Mouse (Mus musculus): ENCODE results near the gene Fbxw21. TPM values are rescaled to one million over a fixed set of nuclear protein-coding genes. Genes with fewer than 3 reads are reported as not detected.
"Not testable (repeated sequence)": the region's sequence is repeated elsewhere in the genome, so short reads cannot be mapped to it uniquely, and the experiment has no call there.

Fbxw21 gene
- polyA plus RNA-seq (2014; fragmentation: Nextera tagmentation; extraction: Ambion mirVana), result not detected in 2 replicates

DNA sequence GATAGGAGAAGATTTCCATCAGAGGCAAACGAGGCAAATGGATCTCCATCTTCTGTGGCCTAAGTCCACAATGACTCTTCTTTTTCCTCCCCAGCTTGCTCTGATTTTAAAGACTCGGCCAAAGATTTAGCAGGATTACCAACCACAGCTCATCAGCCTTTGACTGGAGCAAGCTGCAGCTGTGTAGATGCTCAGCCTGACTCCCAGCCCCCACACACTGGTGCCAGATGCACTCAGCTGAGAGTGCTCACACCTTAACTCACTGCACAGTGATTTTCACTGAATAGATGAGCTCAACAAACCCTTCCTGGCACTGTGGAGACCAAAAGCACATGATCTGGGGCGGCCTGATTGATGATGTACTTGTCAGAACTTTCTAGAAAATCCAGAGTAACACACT, at the start of gene Fbxw21:
Fbxw21 (minus strand) TSS at position 101 of the 400 bp plus-strand sequence.
- Histone ChIP-seq H3K9me3 (ENCODE audit: control insufficient read depth, low read length) (no peaks in the 10 kb centered on the region), H3K27ac (ENCODE audit: low read depth, low read length) (no peak within 1 kb of the TSS), H3K36me3 (ENCODE audit: control insufficient read depth, insufficient read depth, low read length) (no peaks in the 10 kb centered on the region), H3K27me3 (ENCODE audit: control insufficient read depth, insufficient read depth, low read length) (no peaks in the 10 kb centered on the region), H3K4me1 (replicated peaks; ENCODE audit: control insufficient read depth, insufficient read depth, low read length) (no peaks in the 10 kb centered on the region), H3K4me3 (ENCODE audit: low read depth, low read length) (no peak within 1 kb of the TSS), H3K9ac (ENCODE audit: low read depth, low read length) (no peak within 1 kb of the TSS), H3K4me2 (replicated peaks; ENCODE audit: low read depth, low read length) (no peak within 1 kb of the TSS)
- ATAC-seq (ENCODE audit: low FRiP score) (no peak), DNase-seq (ENCODE audit: low spot score) (no peak)
- WGBS, result 83% methylated on average over 3 of the region's 3 CpGs

DNA sequence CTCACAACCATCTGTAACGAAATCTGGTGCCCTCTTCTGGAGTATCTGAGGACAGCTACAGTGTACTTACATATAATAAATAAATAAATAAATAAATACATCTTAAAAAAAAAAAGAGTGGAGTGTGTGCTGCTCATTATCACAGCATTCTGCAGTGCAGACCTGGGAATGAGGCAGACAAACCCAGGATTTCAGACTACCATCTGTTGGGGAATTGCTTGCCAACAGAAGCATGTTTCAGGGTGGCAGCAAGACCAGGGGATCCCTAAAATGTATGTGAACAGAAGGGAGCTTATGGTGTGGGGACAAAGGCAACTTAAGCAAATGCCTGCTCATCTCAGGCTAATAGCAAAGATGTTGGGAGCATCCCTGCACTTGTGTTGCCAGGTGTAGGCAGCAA, 39.5 kb upstream of the Fbxw21 start:
- H3K4me2 ChIP-seq (replicated peaks; ENCODE audit: low read depth, low read length); H3K4me3 ChIP-seq (ENCODE audit: low read depth, low read length); DNase-seq (ENCODE audit: low spot score); ATAC-seq (ENCODE audit: low FRiP score); H3K9ac ChIP-seq (ENCODE audit: low read depth, low read length); H3K4me1 ChIP-seq (replicated peaks; ENCODE audit: control insufficient read depth, insufficient read depth, low read length); H3K27ac ChIP-seq (ENCODE audit: low read depth, low read length); H3K27me3 ChIP-seq (ENCODE audit: control insufficient read depth, insufficient read depth, low read length); H3K9me3 ChIP-seq (ENCODE audit: control insufficient read depth, low read length); H3K36me3 ChIP-seq (ENCODE audit: control insufficient read depth, insufficient read depth, low read length): not testable (repeated sequence)
- WGBS, result 86% methylated on average over 1 of the region's 1 CpGs

DNA sequence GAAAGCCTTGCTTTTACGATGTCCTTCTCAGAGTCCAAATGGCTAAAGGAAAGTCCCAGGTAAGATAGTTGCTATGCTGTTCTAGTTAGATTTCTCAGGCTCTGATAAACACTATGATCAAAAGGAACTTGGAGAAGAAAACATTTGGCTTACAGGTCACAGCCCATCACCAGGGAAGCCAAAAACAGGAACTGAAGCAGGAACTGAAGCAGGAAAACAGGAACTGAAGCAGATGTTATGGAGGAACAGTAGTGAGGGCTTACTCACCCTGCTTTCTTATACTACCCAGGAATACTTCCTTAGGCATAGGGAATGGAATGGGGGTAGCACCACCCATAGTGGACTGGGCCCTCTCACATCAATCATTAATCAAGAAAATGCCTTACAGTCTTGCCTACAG, 38.5 kb upstream of the Fbxw21 start:
- no peaks in the 10 kb centered on the region for H3K27me3 ChIP-seq (ENCODE audit: control insufficient read depth, insufficient read depth, low read length)
- 90% methylated on average over 1 of the region's 1 CpGs for WGBS

DNA sequence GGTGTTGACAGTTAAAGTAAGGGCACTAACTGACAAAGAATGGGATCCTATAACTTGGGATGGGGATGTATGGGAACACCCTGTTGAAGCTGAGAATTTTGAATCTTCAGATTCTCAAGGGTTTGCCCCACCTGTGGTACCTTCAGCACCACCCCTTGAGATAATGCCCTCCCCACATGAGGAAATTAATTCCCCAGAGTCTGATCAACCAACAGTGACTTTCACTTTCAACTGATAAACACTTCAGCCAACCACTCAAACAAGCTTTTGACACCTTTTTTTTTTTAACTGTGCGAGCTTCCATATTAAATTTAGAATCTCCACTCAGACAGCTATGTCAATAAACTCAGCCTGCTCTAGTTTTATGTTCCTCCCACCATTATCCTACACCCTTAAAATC, 37.5 kb upstream of the Fbxw21 start:
- Histone ChIP-seq H3K9ac (ENCODE audit: low read depth, low read length) (no peak overlapping the region), H3K36me3 (ENCODE audit: control insufficient read depth, insufficient read depth, low read length) (no peaks in the 10 kb centered on the region), H3K4me1 (replicated peaks; ENCODE audit: control insufficient read depth, insufficient read depth, low read length) (no peaks in the 10 kb centered on the region), H3K4me3 (ENCODE audit: low read depth, low read length) (no peak overlapping the region), H3K27me3 (ENCODE audit: control insufficient read depth, insufficient read depth, low read length) (no peaks in the 10 kb centered on the region), H3K4me2 (replicated peaks; ENCODE audit: low read depth, low read length) (no peak overlapping the region), H3K27ac (ENCODE audit: low read depth, low read length) (no peak overlapping the region), H3K9me3 (ENCODE audit: control insufficient read depth, low read length) (no peaks in the 10 kb centered on the region)
- DNase-seq (ENCODE audit: low spot score) (no peak), ATAC-seq (ENCODE audit: low FRiP score) (no peak)
- WGBS, result 76% methylated on average over 1 of the region's 1 CpGs

More for the DNA sequence above, 38.5 kb upstream of the Fbxw21 start:
- Histone ChIP-seq H3K4me3 (ENCODE audit: low read depth, low read length) (no peak overlapping the region), H3K9ac (ENCODE audit: low read depth, low read length) (no peak overlapping the region), H3K27ac (ENCODE audit: low read depth, low read length) (no peak overlapping the region), H3K36me3 (ENCODE audit: control insufficient read depth, insufficient read depth, low read length) (no peaks in the 10 kb centered on the region), H3K4me2 (replicated peaks; ENCODE audit: low read depth, low read length) (no peak overlapping the region), H3K4me1 (replicated peaks; ENCODE audit: control insufficient read depth, insufficient read depth, low read length) (no peaks in the 10 kb centered on the region), H3K9me3 (ENCODE audit: control insufficient read depth, low read length) (no peaks in the 10 kb centered on the region)
- ATAC-seq (ENCODE audit: low FRiP score) (no peak), DNase-seq (ENCODE audit: low spot score) (no peak)

DNA sequence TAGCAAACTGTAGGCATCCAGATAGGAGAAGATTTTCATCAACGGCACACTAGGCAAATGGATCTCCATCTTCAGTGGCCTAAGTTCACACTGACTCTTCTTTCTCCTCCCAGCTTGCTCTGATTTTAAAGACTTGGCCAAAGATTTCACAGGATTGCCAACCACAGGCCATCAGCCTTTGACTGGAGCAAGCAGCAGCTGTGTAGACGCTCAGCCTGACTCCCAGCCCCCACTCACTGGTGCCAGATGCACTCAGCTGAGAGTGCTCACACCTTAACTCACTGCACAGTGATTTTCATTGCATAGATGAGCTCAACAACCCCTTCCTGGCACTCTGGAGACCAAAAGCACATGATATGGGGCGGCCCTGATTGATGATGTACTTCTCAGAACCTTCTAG, 34.0 kb upstream of the Fbxw21 start, which contains the start of gene Fbxw13:
Fbxw13 (minus strand) TSS at position 101 of the 400 bp plus-strand sequence.
- 79% methylated on average over 3 of the region's 3 CpGs for WGBS
- H3K36me3 ChIP-seq (ENCODE audit: control insufficient read depth, insufficient read depth, low read length); H3K4me3 ChIP-seq (ENCODE audit: low read depth, low read length); H3K9me3 ChIP-seq (ENCODE audit: control insufficient read depth, low read length); DNase-seq (ENCODE audit: low spot score); H3K27ac ChIP-seq (ENCODE audit: low read depth, low read length); H3K4me1 ChIP-seq (replicated peaks; ENCODE audit: control insufficient read depth, insufficient read depth, low read length); H3K27me3 ChIP-seq (ENCODE audit: control insufficient read depth, insufficient read depth, low read length); ATAC-seq (ENCODE audit: low FRiP score); H3K9ac ChIP-seq (ENCODE audit: low read depth, low read length); H3K4me2 ChIP-seq (replicated peaks; ENCODE audit: low read depth, low read length): not testable (repeated sequence)

DNA sequence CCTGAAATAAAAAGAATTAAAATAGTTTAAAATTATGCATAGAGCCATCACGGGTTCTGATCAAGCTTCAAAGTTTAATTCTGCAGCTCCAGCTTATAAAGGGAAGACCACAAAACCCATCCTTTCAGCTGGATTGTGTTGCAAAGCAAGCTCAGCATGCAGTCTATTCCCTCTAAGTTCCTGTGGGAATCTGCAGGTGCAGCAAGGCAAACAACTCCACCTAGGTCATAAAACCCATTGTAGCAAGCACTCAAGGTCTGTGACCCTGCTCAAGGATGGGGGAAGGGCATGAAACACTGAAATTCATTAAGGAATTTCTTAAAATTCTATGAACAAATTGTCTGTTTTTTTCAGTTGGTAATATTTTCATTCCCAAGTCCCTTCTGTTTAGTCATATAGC, 15.4 kb upstream of the Fbxw21 start:
- H3K27ac ChIP-seq (ENCODE audit: low read depth, low read length), result no peak overlapping the region
- no peak overlapping the region for H3K4me3 ChIP-seq (ENCODE audit: low read depth, low read length)
- no peaks in the 10 kb centered on the region for H3K9me3 ChIP-seq (ENCODE audit: control insufficient read depth, low read length)
- DNase-seq (ENCODE audit: low spot score) (no peak), ATAC-seq (ENCODE audit: low FRiP score) (no peak)
- WGBS, result 78% methylated on average over 1 of the region's 1 CpGs
- H3K9ac ChIP-seq (ENCODE audit: low read depth, low read length), result no peak overlapping the region
- no peaks in the 10 kb centered on the region for H3K27me3 ChIP-seq (ENCODE audit: control insufficient read depth, insufficient read depth, low read length)
- no peak overlapping the region for H3K4me2 ChIP-seq (replicated peaks; ENCODE audit: low read depth, low read length)
- H3K36me3 ChIP-seq (ENCODE audit: control insufficient read depth, insufficient read depth, low read length), result no peaks in the 10 kb centered on the region
- no peaks in the 10 kb centered on the region for H3K4me1 ChIP-seq (replicated peaks; ENCODE audit: control insufficient read depth, insufficient read depth, low read length)

DNA sequence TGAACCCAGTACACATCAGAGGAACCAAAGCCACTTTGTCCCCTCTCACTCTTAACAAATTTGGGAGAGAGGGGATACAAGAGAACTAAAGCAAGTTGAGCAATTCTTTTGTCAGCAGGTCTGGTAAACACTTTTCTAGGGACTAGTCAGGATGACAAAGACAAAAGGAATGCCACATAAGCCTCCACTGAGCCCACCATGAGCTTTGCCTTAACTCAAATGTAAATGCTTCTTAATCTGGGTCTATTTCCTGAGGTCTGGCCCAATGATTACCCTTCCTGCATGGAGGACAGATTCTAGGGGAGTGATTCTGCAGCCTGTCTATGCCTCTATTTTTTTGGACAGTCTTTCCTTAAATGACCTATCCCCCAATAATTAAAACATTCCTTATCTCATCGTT, 14.5 kb upstream of the Fbxw21 start:
- WGBS, result 85% methylated on average over 1 of the region's 1 CpGs

DNA sequence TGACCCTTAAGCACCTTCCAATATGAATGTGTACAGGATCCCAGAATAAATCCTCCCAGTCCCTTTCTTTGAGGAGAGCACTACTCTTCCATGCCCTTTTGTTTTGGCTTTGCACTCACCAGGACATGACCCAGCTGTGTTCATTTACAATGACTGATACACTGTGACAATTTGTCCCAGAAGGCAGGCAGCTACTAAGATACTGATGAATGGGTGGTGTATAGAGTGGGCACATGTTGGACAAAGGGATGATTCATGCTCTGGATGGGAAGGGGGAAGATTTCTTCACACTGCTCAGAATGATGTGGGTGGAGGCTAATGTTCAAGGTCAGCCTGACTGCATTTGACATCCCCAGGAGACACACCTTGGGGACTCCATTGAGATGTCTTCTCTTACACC, 5.5 kb upstream of the Fbxw21 start:
- Histone ChIP-seq H3K4me2 (replicated peaks; ENCODE audit: low read depth, low read length) (no peak overlapping the region), H3K27me3 (ENCODE audit: control insufficient read depth, insufficient read depth, low read length) (no peaks in the 10 kb centered on the region), H3K9ac (ENCODE audit: low read depth, low read length) (no peak overlapping the region), H3K4me3 (ENCODE audit: low read depth, low read length) (no peak overlapping the region), H3K36me3 (ENCODE audit: control insufficient read depth, insufficient read depth, low read length) (no peaks in the 10 kb centered on the region), H3K4me1 (replicated peaks; ENCODE audit: control insufficient read depth, insufficient read depth, low read length) (no peaks in the 10 kb centered on the region), H3K9me3 (ENCODE audit: control insufficient read depth, low read length) (no peaks in the 10 kb centered on the region), H3K27ac (ENCODE audit: low read depth, low read length) (no peak overlapping the region)
- ATAC-seq (ENCODE audit: low FRiP score) (no peak), DNase-seq (ENCODE audit: low spot score) (no peak)

More for the DNA sequence above, 14.5 kb upstream of the Fbxw21 start:
- Histone ChIP-seq H3K4me1 (replicated peaks; ENCODE audit: control insufficient read depth, insufficient read depth, low read length) (no peaks in the 10 kb centered on the region), H3K4me3 (ENCODE audit: low read depth, low read length) (no peak overlapping the region), H3K9ac (ENCODE audit: low read depth, low read length) (no peak overlapping the region), H3K36me3 (ENCODE audit: control insufficient read depth, insufficient read depth, low read length) (no peaks in the 10 kb centered on the region), H3K27me3 (ENCODE audit: control insufficient read depth, insufficient read depth, low read length) (no peaks in the 10 kb centered on the region), H3K27ac (ENCODE audit: low read depth, low read length) (no peak overlapping the region), H3K4me2 (replicated peaks; ENCODE audit: low read depth, low read length) (no peak overlapping the region), H3K9me3 (ENCODE audit: control insufficient read depth, low read length) (no peaks in the 10 kb centered on the region)
- DNase-seq (ENCODE audit: low spot score) (no peak), ATAC-seq (ENCODE audit: low FRiP score) (no peak)

DNA sequence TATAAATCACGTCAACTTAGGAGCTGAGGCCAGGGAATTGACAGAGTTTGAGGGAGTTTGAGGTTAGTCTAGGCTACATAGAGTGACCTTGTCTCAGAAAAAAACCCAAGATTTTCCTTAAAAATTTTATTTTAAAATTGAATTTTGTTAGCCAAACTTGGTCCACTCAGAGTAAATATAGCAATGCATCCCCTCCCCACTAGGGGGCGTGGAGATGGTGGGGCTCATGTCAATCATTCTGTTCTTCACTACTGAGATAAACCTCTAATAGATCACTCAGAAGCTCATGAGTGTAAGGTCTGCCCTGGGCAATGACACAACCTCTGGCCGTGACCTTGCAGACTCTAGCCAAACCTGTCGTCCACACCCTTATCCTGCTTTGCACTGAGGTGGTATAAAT, 21.4 kb downstream of the Fbxw21 start:
- H3K27me3 ChIP-seq (ENCODE audit: control insufficient read depth, insufficient read depth, low read length); H3K4me1 ChIP-seq (replicated peaks; ENCODE audit: control insufficient read depth, insufficient read depth, low read length); H3K36me3 ChIP-seq (ENCODE audit: control insufficient read depth, insufficient read depth, low read length); H3K4me3 ChIP-seq (ENCODE audit: low read depth, low read length); ATAC-seq (ENCODE audit: low FRiP score); H3K27ac ChIP-seq (ENCODE audit: low read depth, low read length); H3K9me3 ChIP-seq (ENCODE audit: control insufficient read depth, low read length); H3K4me2 ChIP-seq (replicated peaks; ENCODE audit: low read depth, low read length); H3K9ac ChIP-seq (ENCODE audit: low read depth, low read length); DNase-seq (ENCODE audit: low spot score): not testable (repeated sequence)
- 72% methylated on average over 4 of the region's 4 CpGs for WGBS

Data from hindbrain, embryonic 11.5 days (tissue).